Mouse (Mus musculus): ENCODE data around the gene Gstt4. TPM values are rescaled to one million over a fixed set of nuclear protein-coding genes. Genes with fewer than 3 reads are reported as not detected.

The Gstt4 gene
- polyA plus RNA-seq, 1 experiment from 2014 or later: not detected

DNA sequence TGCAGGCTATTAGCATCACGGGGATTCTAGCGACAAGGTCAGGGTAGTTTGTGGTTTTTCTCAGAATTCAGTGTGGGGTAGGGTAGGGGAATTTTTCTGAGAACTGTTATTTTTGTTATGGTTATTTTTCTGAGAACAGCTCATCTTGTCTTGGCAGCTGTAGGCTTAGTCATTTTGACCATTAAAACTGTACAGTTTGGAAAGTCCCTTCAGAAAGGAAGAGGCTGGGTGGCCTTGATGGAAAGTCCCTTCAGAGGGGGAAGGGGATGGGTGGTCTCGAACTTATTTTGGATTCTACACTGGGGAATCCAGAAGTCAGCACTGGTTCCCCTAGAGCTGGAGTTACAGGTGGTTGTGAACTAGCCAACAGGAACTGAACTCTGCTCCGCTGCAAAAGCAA is 2.2 kb upstream of the Gstt4 start:
- no peak for ATAC-seq (ENCODE audit: extremely low read depth, insufficient number of reproducible peaks, low FRiP score, low TSS enrichment)
- Histone ChIP-seq H3K4me2 (no peak overlapping the region), H3K4me1 (peaks cover 4% of the 10 kb centered on the region; the same call in 1 of the 2 replicates), H3K27me3 (replicated peaks) (no peaks in the 10 kb centered on the region; the same call in none of the 2 replicates), H3K9ac (no peak overlapping the region), H3K9me3 (peaks cover 7% of the 10 kb centered on the region), H3K27ac (replicated peaks) (no peak overlapping the region), H3K4me3 (no peak overlapping the region), H3K36me3 (no peaks in the 10 kb centered on the region)
- WGBS: 76% methylated on average over 4 of the region's 4 CpGs

DNA sequence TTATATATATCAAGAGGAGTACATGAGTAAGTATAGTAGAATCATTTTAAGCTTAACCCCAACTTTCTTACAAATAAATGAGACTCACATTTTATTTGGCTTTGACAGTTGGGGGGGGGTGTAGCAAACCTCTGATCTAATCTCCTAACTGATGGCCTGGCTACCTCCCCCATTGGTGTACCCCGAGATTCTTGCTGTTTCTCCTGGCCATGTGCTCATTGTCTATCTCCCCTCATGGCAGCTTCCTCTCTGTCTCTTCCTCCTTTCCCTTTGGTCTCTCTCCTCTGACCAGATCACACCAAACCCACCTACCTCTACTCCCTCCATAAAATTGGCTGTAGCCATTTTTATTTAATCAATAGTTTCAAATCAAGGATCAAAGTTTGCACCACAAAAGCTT is 1.4 kb upstream of the Gstt4 start:
- WGBS: 67% methylated on average over 1 of the region's 1 CpGs
- no peaks in the 10 kb centered on the region for H3K36me3 ChIP-seq
- H3K27ac ChIP-seq (replicated peaks): no peak overlapping the region
- H3K4me3 ChIP-seq: no peak overlapping the region
- no peak overlapping the region for H3K9ac ChIP-seq
- H3K27me3 ChIP-seq (replicated peaks): no peaks in the 10 kb centered on the region; the same call in none of the 2 replicates
- H3K9me3 ChIP-seq: peaks cover 7% of the 10 kb centered on the region
- no peak overlapping the region for H3K4me2 ChIP-seq
- no peak for ATAC-seq (ENCODE audit: extremely low read depth, insufficient number of reproducible peaks, low FRiP score, low TSS enrichment)
- H3K4me1 ChIP-seq: peaks cover 4% of the 10 kb centered on the region; the same call in 1 of the 2 replicates

DNA sequence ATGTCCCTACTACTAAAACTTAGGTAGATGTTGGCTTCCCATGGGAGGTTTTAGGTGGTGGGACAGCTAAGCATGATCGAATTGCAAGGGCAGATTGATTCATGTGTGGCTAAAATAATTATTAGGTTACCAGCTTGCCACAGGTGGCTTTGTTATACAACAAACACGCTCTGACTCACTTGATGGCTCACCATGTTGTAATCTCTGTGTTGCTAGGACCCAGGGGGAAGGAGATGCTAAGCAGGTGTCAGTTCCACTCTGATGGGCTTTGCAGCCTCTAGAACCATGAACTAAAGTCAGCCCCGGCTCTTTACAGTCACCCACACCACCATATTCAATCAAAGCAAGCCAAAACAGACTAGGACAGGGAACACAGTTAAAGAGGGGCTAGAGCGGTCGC is 2.5 kb downstream of the Gstt4 start:
- Histone ChIP-seq H3K4me3 (no peak overlapping the region), H3K4me1 (no peaks in the 10 kb centered on the region), H3K9ac (no peak overlapping the region), H3K9me3 (peaks cover 7% of the 10 kb centered on the region), H3K36me3 (no peaks in the 10 kb centered on the region), H3K4me2 (no peak overlapping the region), H3K27me3 (replicated peaks) (peaks cover 6% of the 10 kb centered on the region; the same call in 1 of the 2 replicates), H3K27ac (replicated peaks) (no peak overlapping the region)
- 72% methylated on average over 5 of the region's 5 CpGs for WGBS
- no peak for ATAC-seq (ENCODE audit: extremely low read depth, insufficient number of reproducible peaks, low FRiP score, low TSS enrichment)

DNA sequence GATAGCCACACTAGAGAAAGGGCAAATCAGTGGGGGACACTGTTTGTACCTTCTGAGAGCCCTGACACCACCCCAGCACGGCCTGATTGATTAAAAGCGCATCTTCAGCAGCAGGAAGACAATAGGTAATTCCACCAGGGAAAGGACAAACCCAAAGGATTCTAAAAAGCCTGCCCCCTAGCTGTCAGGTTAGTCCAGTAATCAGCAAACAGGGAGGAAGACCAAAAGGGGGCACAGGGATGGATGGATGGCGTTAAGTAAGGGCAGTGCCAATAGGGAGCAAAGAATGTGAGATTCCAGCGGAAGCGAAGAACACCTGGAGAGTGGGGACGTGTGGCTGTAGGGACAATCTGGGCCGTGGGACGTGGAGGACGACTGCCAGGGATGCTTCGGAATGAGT is 3.7 kb downstream of the Gstt4 start:
- H3K9me3 ChIP-seq: peaks cover 7% of the 10 kb centered on the region
- ATAC-seq (ENCODE audit: extremely low read depth, insufficient number of reproducible peaks, low FRiP score, low TSS enrichment): no peak
- 49% methylated on average over 10 of the region's 10 CpGs for WGBS

DNA sequence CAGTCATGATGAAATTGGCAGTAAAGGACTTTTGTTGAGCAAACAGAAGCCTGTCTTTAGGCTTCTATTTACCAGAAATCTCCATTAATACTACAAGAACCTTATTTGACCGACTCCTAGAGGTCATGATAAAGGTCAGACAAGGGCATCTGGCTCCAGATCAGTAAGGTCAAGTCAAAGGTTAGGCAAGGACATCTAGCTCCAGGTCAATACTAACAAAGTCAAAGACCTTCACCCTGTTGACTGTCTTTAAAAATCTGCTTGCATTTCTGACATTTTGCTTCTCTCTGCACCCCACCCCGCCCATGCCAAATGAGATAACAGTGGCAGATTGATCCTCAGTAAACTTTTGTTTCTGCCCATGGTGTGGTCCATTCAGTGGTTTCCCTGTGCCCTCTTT is 18.1 kb downstream of the Gstt4 start:
- Histone ChIP-seq H3K27me3 (replicated peaks) (peaks cover 20% of the 10 kb centered on the region), H3K4me1 (no peaks in the 10 kb centered on the region), H3K27ac (replicated peaks) (no peak overlapping the region), H3K4me2 (no peak overlapping the region), H3K36me3 (no peaks in the 10 kb centered on the region), H3K4me3 (no peak overlapping the region), H3K9ac (no peak overlapping the region), H3K9me3 (no peaks in the 10 kb centered on the region)
- no peak for ATAC-seq (ENCODE audit: extremely low read depth, insufficient number of reproducible peaks, low FRiP score, low TSS enrichment)
- WGBS: 55% methylated on average over 2 of the region's 2 CpGs

More for the DNA sequence above, 3.7 kb downstream of the Gstt4 start:
- no peaks in the 10 kb centered on the region for H3K36me3 ChIP-seq
- no peak overlapping the region for H3K9ac ChIP-seq
- no peak overlapping the region for H3K4me3 ChIP-seq
- no peak overlapping the region for H3K4me2 ChIP-seq
- peaks cover 6% of the 10 kb centered on the region; the same call in 1 of the 2 replicates for H3K27me3 ChIP-seq (replicated peaks)
- no peak overlapping the region for H3K27ac ChIP-seq (replicated peaks)
- H3K4me1 ChIP-seq: no peaks in the 10 kb centered on the region

DNA sequence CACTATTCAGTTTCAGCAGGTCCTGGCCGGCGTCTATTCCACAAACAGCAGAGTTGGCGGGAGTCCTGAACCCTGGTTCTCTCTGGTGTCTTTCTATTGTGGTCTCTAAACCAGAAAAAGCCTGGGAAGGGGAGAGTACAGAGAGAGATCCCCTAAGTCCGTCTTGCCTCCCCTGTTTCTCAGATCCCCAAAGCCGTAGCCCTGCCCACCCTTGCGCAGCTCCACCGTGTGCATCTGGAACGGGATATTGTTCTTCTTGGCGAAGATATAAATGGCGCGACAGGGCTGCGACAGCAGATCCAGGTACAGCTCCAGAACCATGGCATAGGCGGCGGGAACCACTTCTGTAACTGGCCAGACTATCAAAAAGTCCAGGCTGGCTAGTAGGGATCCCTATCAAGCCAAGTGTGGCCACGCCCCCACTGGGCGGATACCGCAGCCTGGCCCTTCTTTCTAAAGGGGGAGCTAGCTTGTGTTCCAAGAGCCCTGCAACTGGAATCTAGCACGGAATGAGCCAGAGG is 24.1 kb downstream of the Gstt4 start, which contains the start of gene Gstt1:
Gene Gstt1 (minus strand): TSS at position 409 of the 521 bp plus-strand sequence.
- Histone ChIP-seq H3K9ac (peak within 1 kb of the TSS; percentile 79), H3K27me3 (replicated peaks) (peaks cover 28% of the 10 kb centered on the region), H3K36me3 (no peaks in the 10 kb centered on the region), H3K4me3 (peak within 1 kb of the TSS; percentile 56), H3K9me3 (no peaks in the 10 kb centered on the region), H3K4me2 (peak within 1 kb of the TSS; percentile 96), H3K4me1 (peaks cover 18% of the 10 kb centered on the region), H3K27ac (replicated peaks) (no peak within 1 kb of the TSS; the same call in 1 of the 2 replicates)
- ATAC-seq (ENCODE audit: extremely low read depth, insufficient number of reproducible peaks, low FRiP score, low TSS enrichment): no peak
- 1% methylated on average over 18 of the region's 18 CpGs for WGBS

DNA sequence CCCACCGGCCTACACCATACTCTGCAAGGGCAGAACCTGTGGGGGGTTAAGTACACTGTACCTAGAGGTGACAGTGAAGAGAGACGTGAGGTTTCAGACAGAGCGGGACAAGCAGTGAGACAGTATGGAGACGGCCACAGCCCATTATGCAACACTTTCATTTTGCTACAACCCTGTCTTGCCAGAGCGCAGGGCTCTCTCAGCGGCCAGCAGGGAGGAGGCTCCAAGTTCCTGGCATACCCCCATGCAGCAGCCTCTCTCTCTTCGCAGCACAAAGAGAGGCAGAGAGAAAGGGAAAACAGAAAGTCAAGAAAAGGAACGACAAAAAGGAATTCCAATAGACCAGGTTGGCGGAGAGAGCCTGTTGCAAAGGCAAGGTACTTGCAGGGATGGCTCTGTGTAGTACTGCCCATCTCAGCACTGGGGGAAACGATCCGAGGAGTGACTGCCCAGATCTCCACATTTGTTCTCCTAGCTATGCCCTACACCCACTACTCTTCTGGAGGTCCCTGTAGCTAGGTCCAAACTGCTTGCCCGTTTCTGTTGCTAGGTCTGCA is 24.6 kb downstream of the Gstt4 start:
- WGBS: 1% methylated on average over 12 of the region's 12 CpGs
- peaks cover 25% of the 10 kb centered on the region for H3K27me3 ChIP-seq (replicated peaks)
- H3K4me3 ChIP-seq: peak overlapping the region; percentile 56
- peaks cover 18% of the 10 kb centered on the region for H3K4me1 ChIP-seq
- peak overlapping the region; percentile 79 for H3K9ac ChIP-seq
- no peaks in the 10 kb centered on the region for H3K36me3 ChIP-seq
- H3K9me3 ChIP-seq: no peaks in the 10 kb centered on the region
- no peak for ATAC-seq (ENCODE audit: extremely low read depth, insufficient number of reproducible peaks, low FRiP score, low TSS enrichment)
- H3K27ac ChIP-seq (replicated peaks): no peak overlapping the region; the same call in 1 of the 2 replicates
- peak overlapping the region; percentile 96 for H3K4me2 ChIP-seq

DNA sequence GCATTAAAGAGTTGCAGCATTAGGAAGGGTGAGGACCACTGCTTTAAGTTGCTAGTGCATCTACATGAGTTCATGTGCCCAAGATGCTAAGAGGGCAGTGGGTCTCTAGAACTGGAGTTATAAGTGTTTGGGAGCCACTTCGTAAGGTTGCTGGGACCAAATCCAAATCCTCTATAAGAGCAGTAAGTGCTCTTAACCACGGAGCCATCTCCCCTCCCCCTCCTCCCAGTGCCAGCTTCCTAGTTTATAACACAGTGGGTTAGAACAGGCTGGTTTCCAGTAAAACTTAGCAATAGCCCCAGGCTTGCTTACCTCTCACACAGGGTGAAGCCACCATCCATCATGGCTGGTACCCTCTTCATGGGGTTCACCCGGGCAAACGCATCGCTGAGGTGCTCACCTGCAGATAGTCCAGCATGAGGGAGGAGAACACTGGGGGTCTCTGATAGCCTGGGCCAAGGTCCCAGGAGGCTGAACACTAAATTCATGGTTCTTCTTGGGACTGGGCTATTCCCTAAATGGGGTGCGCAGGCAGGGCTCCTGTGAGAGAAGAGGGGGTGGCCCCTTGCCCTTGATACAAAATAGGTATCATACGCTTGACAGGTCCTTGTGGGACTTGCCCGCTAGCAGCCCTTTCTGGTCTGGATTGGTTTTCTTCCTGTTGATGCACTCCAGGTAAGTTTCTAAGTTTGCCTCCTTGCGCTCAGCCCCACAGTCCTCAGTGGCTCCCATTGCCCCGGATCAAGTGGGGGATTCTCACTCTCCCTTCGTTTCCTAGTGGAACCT is 25.4 kb downstream of the Gstt4 start:
- WGBS: 37% methylated on average over 11 of the region's 11 CpGs
- Histone ChIP-seq H3K4me3 (peak overlapping the region; percentile 56), H3K27me3 (replicated peaks) (peaks cover 25% of the 10 kb centered on the region), H3K4me2 (peak overlapping the region; percentile 96), H3K36me3 (no peaks in the 10 kb centered on the region), H3K27ac (replicated peaks) (no peak overlapping the region), H3K9ac (peak overlapping the region; percentile 79), H3K4me1 (peaks cover 18% of the 10 kb centered on the region), H3K9me3 (no peaks in the 10 kb centered on the region)
- ATAC-seq (ENCODE audit: extremely low read depth, insufficient number of reproducible peaks, low FRiP score, low TSS enrichment): no peak

DNA sequence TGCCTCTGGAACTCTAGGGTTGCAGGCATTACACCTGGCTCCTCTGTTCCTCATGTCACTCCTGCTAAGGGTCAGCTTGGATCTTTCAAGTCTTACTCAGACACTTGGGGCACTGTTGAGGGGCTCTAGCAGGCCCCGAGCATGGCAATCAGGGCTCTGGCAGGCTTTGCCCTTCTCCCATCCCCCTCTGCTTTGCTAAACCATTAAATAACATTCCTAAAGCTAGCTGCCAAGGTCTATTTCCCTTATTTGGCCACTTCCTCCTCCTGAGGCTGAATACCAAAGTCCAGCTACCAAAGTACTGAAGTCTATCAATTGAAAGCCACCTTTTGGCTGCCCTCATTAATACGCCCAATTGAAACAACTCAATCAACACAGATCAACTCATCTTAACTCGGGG is 27.5 kb downstream of the Gstt4 start:
- Histone ChIP-seq H3K4me2 (no peak overlapping the region), H3K9ac (no peak overlapping the region), H3K27me3 (replicated peaks) (peaks cover 14% of the 10 kb centered on the region; the same call in 1 of the 2 replicates), H3K27ac (replicated peaks) (no peak overlapping the region), H3K4me1 (peaks cover 18% of the 10 kb centered on the region), H3K9me3 (no peaks in the 10 kb centered on the region), H3K36me3 (no peaks in the 10 kb centered on the region), H3K4me3 (no peak overlapping the region)
- no peak for ATAC-seq (ENCODE audit: extremely low read depth, insufficient number of reproducible peaks, low FRiP score, low TSS enrichment)
- WGBS: 37% methylated on average over 3 of the region's 3 CpGs

DNA sequence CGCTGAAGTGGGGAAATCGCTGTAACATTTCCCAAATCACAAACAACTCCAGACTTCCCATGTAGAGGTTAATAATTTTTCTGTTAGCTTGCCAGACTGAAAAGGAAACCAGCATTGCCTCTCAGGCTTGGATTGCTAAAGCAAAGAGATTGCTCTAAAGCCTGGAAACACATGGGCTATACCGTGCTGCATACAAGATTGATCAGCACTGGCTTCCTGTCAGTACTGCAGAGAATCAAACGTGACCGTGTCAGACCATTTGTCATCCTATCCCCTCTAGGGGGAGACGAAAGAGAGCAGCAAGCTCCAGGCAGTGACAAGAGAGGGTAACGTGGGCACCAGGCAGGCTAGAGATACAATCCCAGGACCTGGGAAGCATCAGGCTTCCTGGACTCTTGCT is 31.6 kb downstream of the Gstt4 start:
- no peak overlapping the region for H3K27ac ChIP-seq (replicated peaks)
- peaks cover 2% of the 10 kb centered on the region; the same call in 1 of the 2 replicates for H3K27me3 ChIP-seq (replicated peaks)
- 17% methylated on average over 7 of the region's 7 CpGs for WGBS
- H3K4me3 ChIP-seq: no peak overlapping the region
- H3K4me2 ChIP-seq: no peak overlapping the region
- no peaks in the 10 kb centered on the region for H3K36me3 ChIP-seq
- no peak for ATAC-seq (ENCODE audit: extremely low read depth, insufficient number of reproducible peaks, low FRiP score, low TSS enrichment)
- H3K4me1 ChIP-seq: peaks cover 5% of the 10 kb centered on the region; the same call in 1 of the 2 replicates
- H3K9me3 ChIP-seq: no peaks in the 10 kb centered on the region
- no peak overlapping the region for H3K9ac ChIP-seq

DNA sequence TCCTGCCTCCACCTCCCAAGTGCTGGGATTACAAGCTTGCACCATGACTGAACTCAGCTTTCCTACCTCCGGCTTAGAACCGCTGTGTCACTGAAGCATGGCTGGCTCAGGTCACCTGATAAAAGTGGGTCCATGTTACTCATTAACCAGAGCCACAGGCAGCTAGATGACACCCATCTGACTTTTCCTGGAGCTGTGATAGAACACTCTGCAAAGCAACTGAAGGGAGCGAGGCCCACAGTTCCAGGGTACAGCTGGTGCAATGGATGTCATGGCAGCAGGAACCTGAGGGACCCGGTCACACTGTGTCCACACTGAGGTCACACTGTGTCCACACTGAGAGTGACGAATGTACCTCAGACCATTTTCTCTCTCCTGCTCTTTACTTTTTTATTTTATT is 32.5 kb downstream of the Gstt4 start:
- no peak overlapping the region for H3K9ac ChIP-seq
- 84% methylated on average over 5 of the region's 5 CpGs for WGBS
- H3K36me3 ChIP-seq: no peaks in the 10 kb centered on the region

More for the DNA sequence above, 32.5 kb downstream of the Gstt4 start:
- Histone ChIP-seq H3K4me2 (no peak overlapping the region), H3K4me1 (peaks cover 2% of the 10 kb centered on the region; the same call in 1 of the 2 replicates), H3K27me3 (replicated peaks) (no peaks in the 10 kb centered on the region; the same call in 1 of the 2 replicates), H3K9me3 (no peaks in the 10 kb centered on the region), H3K4me3 (no peak overlapping the region), H3K27ac (replicated peaks) (no peak overlapping the region)
- no peak for ATAC-seq (ENCODE audit: extremely low read depth, insufficient number of reproducible peaks, low FRiP score, low TSS enrichment)

All from heart, embryonic 13.5 days (tissue).